Mouse (Mus musculus) urinary bladder, adult 18-20 months (tissue): ENCODE data around the gene Gm5286.
"Not testable (repeated sequence)": the region's sequence is repeated elsewhere in the genome, so short reads cannot be mapped to it uniquely, and the experiment has no call there.

Experiments
- DNase-seq, 2 experiments: peaks; one replicate each; pipeline ENCODE4 v3.0.0; 2022; ENCODE audit warnings: low spot score in 2 of 2, mixed read lengths in 2 of 2

The Gm5286 gene

DNA sequence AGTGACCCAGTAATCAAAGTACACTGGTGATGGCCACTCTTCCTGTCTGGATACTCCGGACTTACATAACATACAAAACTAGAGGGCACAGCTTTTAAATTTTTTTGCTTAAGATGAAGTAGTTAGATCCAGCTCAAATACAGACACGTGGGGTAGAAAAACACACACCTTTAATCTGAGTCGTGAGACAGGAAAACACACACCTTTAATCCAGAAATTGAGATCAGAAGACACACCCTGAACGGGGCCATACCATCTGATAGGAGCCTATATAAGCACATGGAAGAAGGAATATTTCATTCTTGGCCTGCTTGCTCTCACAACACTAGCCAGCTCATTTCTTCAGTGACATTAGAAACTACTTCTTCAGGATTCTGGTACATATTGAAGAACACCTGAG lies at the start of gene Gm5286:
Gm5286 (plus strand) TSS at position 301 of the 400 bp plus-strand sequence.
- not testable (repeated sequence) for DNase-seq

DNA sequence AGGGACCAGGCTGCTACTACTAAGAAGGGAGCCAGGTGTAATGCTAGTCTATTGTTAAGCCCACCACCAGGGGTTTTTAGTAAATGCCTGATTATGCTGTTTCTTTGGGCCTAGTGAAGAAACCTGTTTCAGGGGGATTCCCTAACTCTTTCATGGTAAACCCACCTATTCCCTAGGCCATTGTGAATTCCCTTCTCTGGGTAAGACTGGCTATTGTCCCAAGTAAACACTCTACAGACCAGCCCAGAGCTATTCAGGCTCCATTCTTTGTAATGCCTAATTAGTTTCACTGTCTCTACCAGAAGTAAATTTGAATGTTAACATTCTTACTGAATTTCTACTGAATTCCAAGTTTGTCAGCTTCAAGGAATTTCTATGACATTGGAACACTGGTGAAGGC lies 29.2 kb upstream of the Gm5286 start:
- DNase-seq: not testable (repeated sequence)

DNA sequence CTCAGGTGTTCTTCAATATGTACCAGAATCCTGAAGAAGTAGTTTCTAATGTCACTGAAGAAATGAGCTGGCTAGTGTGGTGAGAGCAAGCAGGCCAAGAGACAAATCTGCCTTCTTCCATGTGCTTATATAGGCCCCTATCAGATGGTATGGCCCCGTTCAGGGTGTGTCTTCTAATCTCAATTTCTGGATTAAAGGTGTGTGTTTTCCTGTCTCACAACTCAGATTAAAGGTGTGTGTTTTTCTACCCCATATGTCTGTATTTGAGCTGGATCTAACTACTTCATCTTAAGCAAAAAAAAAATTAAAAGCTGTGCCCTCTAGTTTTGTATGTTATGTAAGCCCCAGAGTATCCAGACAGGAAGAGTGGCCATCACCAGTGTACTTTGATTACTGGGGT lies 18.4 kb upstream of the Gm5286 start, which contains the start of gene Gm10696:
Gm10696 (minus strand) TSS at position 101 of the 400 bp plus-strand sequence.
- DNase-seq: not testable (repeated sequence)
